Mouse (Mus musculus) stomach, embryonic 14.5 days (tissue): ENCODE results near the gene Mrpl10. TPM values are rescaled to one million over a fixed set of nuclear protein-coding genes. Genes with fewer than 3 reads are reported as not detected.

ENCODE experiments used
- ATAC-seq: fragments of 200-750 bp; cut with Nextera tagmentation; 2 replicates; pipeline ENCODE4 v1.8.0; 2017; ENCODE audit warnings: low read depth, moderate TSS enrichment; ENCODE audit not compliant: insufficient number of reproducible peaks, insufficient read depth, low FRiP score
- H3K27ac ChIP-seq: fragments of 300-500 bp; sonication (generic); 2 replicates; pipeline ENCODE4 v1.5.1; 2014; ENCODE audit warnings: mild to moderate bottlenecking, low read length, moderate library complexity, mixed read lengths
- H3K27me3 ChIP-seq: fragments of 300-500 bp; sonication (generic); 2 replicates; pipeline ENCODE4 v1.6.1; 2014; ENCODE audit warnings: low read length, control low read depth, mixed read lengths; ENCODE audit not compliant: control insufficient read depth, insufficient read depth
- H3K36me3 ChIP-seq: fragments of 300-500 bp; sonication (generic); 2 replicates; pipeline ENCODE4 v1.6.1; 2014; ENCODE audit warnings: mild to moderate bottlenecking, control low read depth, low read length, moderate library complexity, mixed read lengths; ENCODE audit not compliant: control insufficient read depth, insufficient read depth
- H3K4me1 ChIP-seq: fragments of 300-500 bp; sonication (generic); 2 replicates; pipeline ENCODE4 v1.6.1; 2014; ENCODE audit warnings: low read length, control low read depth, mixed read lengths; ENCODE audit not compliant: control insufficient read depth, insufficient read depth
- H3K4me2 ChIP-seq: fragments of 300-500 bp; sonication (generic); replicated peaks from 2 replicates; pipeline ENCODE4 v1.6.1; 2014; ENCODE audit warnings: low read depth, low read length, control low read depth
- H3K4me3 ChIP-seq: fragments of 300-500 bp; sonication (generic); 2 replicates; pipeline ENCODE4 v1.5.1; 2014; ENCODE audit warnings: low read depth, low read length, control low read depth
- H3K9ac ChIP-seq: fragments of 300-500 bp; sonication (generic); replicated peaks from 2 replicates; pipeline ENCODE4 v1.6.1; 2014; ENCODE audit warnings: low read depth, mild to moderate bottlenecking, control low read depth, low read length, moderate library complexity, mixed read lengths
- H3K9me3 ChIP-seq: fragments of 300-500 bp; sonication (generic); 2 replicates; pipeline ENCODE4 v1.6.1; 2016; ENCODE audit warnings: low read depth, low read length, control low read depth; ENCODE audit not compliant: control insufficient read depth
- WGBS: fragments of 180-500 bp; shearing (Covaris S2); extraction: QIAGEN DNeasy Blood & Tissue Kit; methylation state at CpG from one replicate; pipeline ENCODE4 v1.1.7; 2014; 5-methylcytosine and 5-hydroxymethylcytosine counted together
- polyA plus RNA-seq: library from polyadenylated mRNA; unstranded; fragments of >200 nt; fragmentation: Nextera tagmentation; extraction: Ambion mirVana; gene quantifications from 2 replicates; pipeline ENCODE4 v1.2.1, GENCODE M21; 2014

The Mrpl10 gene
- polyA plus RNA-seq, result 86.7 and 89.2 TPM in 2 replicates

DNA sequence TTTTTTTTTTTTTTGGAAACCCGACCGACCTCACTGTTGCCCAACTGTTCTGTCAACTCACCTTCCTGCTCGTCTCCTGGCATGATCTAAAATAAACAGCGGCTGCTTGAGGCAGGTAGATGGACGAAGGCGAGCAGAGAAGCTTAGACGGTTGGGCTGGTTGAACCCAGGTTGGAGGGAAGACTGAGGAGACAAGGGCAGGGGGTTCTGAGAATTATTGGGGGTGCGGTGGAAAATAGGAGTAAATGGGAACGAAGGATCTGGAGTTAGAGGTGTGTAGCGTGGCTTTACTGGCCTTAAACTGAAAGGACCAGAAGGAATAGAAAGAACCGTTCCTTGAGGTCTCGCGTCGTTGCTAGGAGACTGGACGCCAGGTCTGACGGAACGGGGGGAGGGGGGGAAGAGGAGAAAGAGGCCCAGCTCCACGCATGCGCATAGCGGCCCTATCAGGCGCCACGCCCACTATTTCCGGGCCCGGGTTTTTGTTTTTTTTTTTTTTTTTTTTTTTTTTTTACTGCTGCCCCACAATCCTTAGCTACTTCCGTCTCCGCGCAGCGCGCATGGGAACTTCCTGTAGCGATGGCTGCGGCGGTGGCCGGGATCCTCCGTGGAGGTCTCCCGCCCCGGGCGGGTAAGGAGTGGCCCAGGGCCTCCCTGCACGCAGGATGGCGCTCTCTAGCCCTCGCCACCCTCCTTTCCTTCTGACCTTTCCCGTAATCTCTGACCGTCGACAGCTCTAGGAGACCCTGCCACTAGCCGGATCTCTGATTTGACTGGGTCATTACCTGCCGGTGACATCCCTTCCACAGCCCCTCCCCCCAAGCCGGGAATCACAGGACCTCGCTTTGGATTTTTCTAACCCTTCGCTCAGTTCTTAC lies at the start of gene Mrpl10, which contains the start of gene Lrrc46:
Gene Mrpl10, plus strand, starts transcription at position 539 of the 878 bp plus-strand sequence.
Gene Lrrc46, minus strand, starts transcription at position 386 of the 878 bp plus-strand sequence.
- Histone ChIP-seq H3K4me2 (peak within 1 kb of the TSS; percentile 76), H3K27me3 (no peaks in the 10 kb centered on the region), H3K4me1 (peaks cover 4% of the 10 kb centered on the region; the same call in 1 of the 2 replicates), H3K36me3 (no peaks in the 10 kb centered on the region; the same call in 1 of the 2 replicates), H3K9me3 (no peaks in the 10 kb centered on the region), H3K4me3 (peak within 1 kb of the TSS; percentile 82), H3K27ac (0 out of 2 replicates have a peak within 1 kb of the TSS, but pooled peaks have one; percentile 52), H3K9ac (peak within 1 kb of the TSS; percentile 73)
- ATAC-seq, result peak; percentile 92
- under 1% methylated on average over 41 of the region's 48 CpGs for WGBS

GRCm38 (mm10) chr11:96992722-96993311 lies 48.5 kb upstream of the Mrpl10 start:
- Histone ChIP-seq H3K4me1 (peaks cover 14% of the 10 kb centered on the region; the same call in 1 of the 2 replicates), H3K4me3 (no peak overlapping the region), H3K9ac (no peak overlapping the region), H3K27me3 (no peaks in the 10 kb centered on the region), H3K36me3 (no peaks in the 10 kb centered on the region), H3K9me3 (no peaks in the 10 kb centered on the region), H3K4me2 (no peak overlapping the region), H3K27ac (peak overlapping the region; percentile 77)
- no peak for ATAC-seq
- 23% methylated on average over 8 of the region's 8 CpGs for WGBS

- H3K9ac ChIP-seq, result no peak overlapping the region
- WGBS, result 33% methylated on average over 5 of the region's 5 CpGs
- peaks cover 8% of the 10 kb centered on the region; the same call in 1 of the 2 replicates for H3K4me1 ChIP-seq
- H3K4me3 ChIP-seq, result no peak overlapping the region
- no peaks in the 10 kb centered on the region for H3K36me3 ChIP-seq
- no peak overlapping the region for H3K27ac ChIP-seq
- no peak overlapping the region for H3K4me2 ChIP-seq
- no peaks in the 10 kb centered on the region for H3K27me3 ChIP-seq
- ATAC-seq, result no peak
- no peaks in the 10 kb centered on the region for H3K9me3 ChIP-seq
Observed at GRCm38 (mm10) chr11:96995031-96995430, 46.3 kb upstream of the Mrpl10 start.

DNA sequence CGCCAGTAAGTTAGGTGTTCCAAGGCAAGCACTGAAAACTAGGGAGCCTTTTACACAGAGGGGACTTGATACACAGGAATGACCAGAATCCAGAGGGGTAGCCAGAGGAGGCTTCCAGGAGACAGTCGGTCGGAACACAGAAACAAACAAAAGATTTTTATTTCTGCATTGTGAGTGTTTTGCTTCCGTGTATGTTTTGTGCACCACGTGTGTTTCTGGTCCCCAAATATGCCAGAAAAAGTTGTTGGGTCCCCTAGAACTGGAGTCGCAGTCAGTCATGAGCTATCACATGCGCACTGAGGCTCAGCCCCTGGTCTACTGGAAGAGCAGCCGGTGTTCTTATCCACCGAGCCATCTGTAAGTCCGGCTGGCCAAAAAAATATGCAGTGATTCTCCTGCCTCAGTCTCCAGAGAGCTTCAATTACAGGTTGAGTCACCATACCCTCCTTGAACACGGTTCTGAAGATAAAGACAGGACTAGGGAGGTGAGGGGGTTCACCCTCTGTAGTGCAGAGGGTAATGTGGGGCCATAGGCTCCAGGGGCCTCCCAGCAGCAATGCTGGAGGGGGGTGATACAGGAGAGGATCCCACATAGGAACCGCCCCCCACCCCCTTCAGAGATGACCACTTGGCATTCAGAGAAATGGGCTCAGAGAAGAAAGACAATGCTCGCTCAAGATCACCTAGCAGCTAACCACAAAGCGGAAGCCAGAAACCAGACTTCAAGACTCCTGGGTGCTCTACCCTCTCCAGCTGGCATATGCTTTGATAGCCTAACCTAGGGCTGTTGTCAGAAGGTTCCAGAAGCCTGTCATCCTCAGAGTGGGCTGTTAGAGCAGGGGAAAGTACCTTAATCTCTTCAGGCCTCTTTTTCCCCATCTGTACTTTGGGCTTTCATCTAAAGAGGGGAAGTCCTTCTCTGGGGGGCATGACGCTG lies 45.3 kb upstream of the Mrpl10 start:
- no peaks in the 10 kb centered on the region for H3K27me3 ChIP-seq
- H3K4me2 ChIP-seq, result no peak overlapping the region
- 76% methylated on average over 15 of the region's 15 CpGs for WGBS
- H3K4me3 ChIP-seq, result no peak overlapping the region
- H3K9ac ChIP-seq, result no peak overlapping the region
- no peaks in the 10 kb centered on the region for H3K9me3 ChIP-seq
- H3K4me1 ChIP-seq, result peaks cover 8% of the 10 kb centered on the region; the same call in 1 of the 2 replicates
- ATAC-seq, result no peak
- H3K36me3 ChIP-seq, result no peaks in the 10 kb centered on the region
- no peak overlapping the region for H3K27ac ChIP-seq

- Histone ChIP-seq H3K4me3 (peak overlapping the region; percentile 18), H3K4me2 (peak overlapping the region; percentile 35), H3K9ac (0 out of 2 replicates have a peak overlapping the region, but pooled peaks have one; percentile 34), H3K27me3 (no peaks in the 10 kb centered on the region), H3K36me3 (no peaks in the 10 kb centered on the region), H3K4me1 (peaks cover 8% of the 10 kb centered on the region; the same call in 1 of the 2 replicates), H3K9me3 (no peaks in the 10 kb centered on the region), H3K27ac (no peak overlapping the region)
- 23% methylated on average over 17 of the region's 17 CpGs for WGBS
- no peak for ATAC-seq
Observed at GRCm38 (mm10) chr11:96996773-96997379, 44.5 kb upstream of the Mrpl10 start.

- H3K27me3 ChIP-seq, result no peaks in the 10 kb centered on the region
- H3K9me3 ChIP-seq, result no peaks in the 10 kb centered on the region
- ATAC-seq, result 0 out of 2 replicates have a peak, but pooled peaks have one; percentile 26
- peak overlapping the region; percentile 35 for H3K4me2 ChIP-seq
- WGBS, result 10% methylated on average over 30 of the region's 30 CpGs
- H3K9ac ChIP-seq, result 0 out of 2 replicates have a peak overlapping the region, but pooled peaks have one; percentile 34
- no peaks in the 10 kb centered on the region for H3K36me3 ChIP-seq
- peaks cover 8% of the 10 kb centered on the region; the same call in 1 of the 2 replicates for H3K4me1 ChIP-seq
- peak overlapping the region; percentile 18 for H3K4me3 ChIP-seq
- H3K27ac ChIP-seq, result no peak overlapping the region
Observed at GRCm38 (mm10) chr11:96997380-96997956, 43.9 kb upstream of the Mrpl10 start.

- Histone ChIP-seq H3K36me3 (no peaks in the 10 kb centered on the region), H3K4me1 (no peaks in the 10 kb centered on the region), H3K9me3 (no peaks in the 10 kb centered on the region), H3K4me3 (no peak overlapping the region), H3K4me2 (no peak overlapping the region), H3K27ac (no peak overlapping the region), H3K9ac (no peak overlapping the region), H3K27me3 (no peaks in the 10 kb centered on the region)
- WGBS, result 31% methylated on average over 5 of the region's 5 CpGs
- no peak for ATAC-seq
Observed at GRCm38 (mm10) chr11:97003170-97003569, 38.2 kb upstream of the Mrpl10 start.
